Mouse (Mus musculus): Measurements from ENCODE around the gene Olfr1480. TPM values are rescaled to one million over a fixed set of nuclear protein-coding genes. Genes with fewer than 3 reads are reported as not detected.

Olfr1480 gene
- polyA plus RNA-seq (2012): not detected in 2 replicates

DNA sequence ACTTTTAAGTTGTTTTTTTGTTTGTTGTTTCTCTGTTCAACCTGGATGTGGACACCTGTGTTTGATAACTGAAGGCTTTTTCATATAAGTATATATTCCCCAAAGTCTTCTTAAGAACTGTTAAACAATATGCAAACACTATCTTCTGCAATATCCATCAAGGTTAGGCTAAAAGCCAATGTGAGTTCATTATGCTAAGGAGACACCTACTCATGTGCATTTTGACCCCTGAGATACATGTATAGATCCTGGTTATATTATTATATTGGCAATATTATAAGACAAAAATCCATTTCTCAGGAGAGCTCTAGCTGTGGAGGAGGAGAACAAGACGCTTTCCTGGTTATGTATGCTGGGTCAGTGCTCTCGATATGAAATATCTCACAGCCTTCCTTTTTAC, at the start of gene Olfr1480:
Gene Olfr1480, plus strand, starts transcription at position 301 of the 400 bp plus-strand sequence.
- TF ChIP-seq GATA1 (IDR thresholded peaks at IDR 0.05; ENCODE audit: low read length): no peak

DNA sequence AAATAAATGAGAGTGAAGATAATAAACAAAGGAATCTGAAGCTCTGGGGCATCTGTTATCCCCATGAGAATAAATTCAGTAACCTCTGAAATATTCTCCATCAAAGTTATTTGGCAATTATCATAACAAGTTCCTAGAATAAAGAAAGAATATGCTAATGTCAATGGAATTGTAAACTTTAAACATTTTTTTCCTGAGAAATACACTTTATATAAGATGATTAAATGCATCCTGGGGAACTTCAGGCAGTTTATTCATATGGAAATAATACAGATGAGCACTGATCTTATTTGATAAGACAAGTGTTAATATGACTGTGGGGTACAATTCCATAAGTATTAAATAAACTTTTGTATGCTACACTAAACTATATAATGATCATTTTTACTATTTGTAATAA, 47.6 kb upstream of the Olfr1480 start, which contains the start of gene Olfr1475:
Gene Olfr1475, minus strand, starts transcription at position 101 of the 400 bp plus-strand sequence.
- no peak for TF ChIP-seq GATA1 (IDR thresholded peaks at IDR 0.05; ENCODE audit: low read length)

DNA sequence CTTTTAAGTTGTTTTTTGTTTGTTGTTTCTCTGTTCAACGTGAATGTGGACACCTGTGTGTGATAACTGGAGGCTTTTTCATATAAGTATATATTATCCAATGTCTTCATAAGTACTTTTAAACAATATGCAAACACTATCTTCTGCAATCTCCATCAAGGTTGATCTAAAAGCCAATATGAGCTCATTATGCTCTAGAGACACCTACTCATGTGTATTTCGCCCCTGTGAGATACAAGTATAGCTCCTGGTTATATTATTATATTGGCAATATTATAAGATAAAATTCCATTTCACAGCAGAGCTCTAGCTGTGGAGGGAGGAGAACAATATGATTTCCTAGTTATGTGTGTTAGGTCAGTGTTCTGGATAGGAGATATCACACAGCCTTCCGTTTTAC, 27.5 kb upstream of the Olfr1480 start, which contains the start of gene Olfr1477:
Gene Olfr1477, plus strand, starts transcription at position 301 of the 400 bp plus-strand sequence.
- TF ChIP-seq GATA1 (IDR thresholded peaks at IDR 0.05; ENCODE audit: low read length): no peak

Other genes with a start within 250 kb of the Olfr1480 start
- gene Olfr1465, start 212.4 kb upstream of the Olfr1480 start, polyA plus RNA-seq (2012): not detected in 2 replicates
- not detected in 2 replicates for gene Olfr1466, start 189.1 kb upstream of the Olfr1480 start, polyA plus RNA-seq (2012)
- gene Olfr1467, start 165.7 kb upstream of the Olfr1480 start, polyA plus RNA-seq (2012): not detected in 2 replicates
- gene Olfr1469, start 120.1 kb upstream of the Olfr1480 start, polyA plus RNA-seq (2012): not detected in 2 replicates
- gene Olfr1471, start 84.5 kb upstream of the Olfr1480 start, polyA plus RNA-seq (2012): not detected in 2 replicates
- not detected in 2 replicates for gene Olfr1472, start 71.8 kb upstream of the Olfr1480 start, polyA plus RNA-seq (2012)
- not detected in 2 replicates for gene Olfr1474, start 58.3 kb upstream of the Olfr1480 start, polyA plus RNA-seq (2012)
- gene Olfr1475, start 47.7 kb upstream of the Olfr1480 start, polyA plus RNA-seq (2012): not detected in 2 replicates
- gene Olfr1477, start 27.4 kb upstream of the Olfr1480 start, polyA plus RNA-seq (2012): not detected in 2 replicates
- gene Olfr1484, start 55.6 kb downstream of the Olfr1480 start, polyA plus RNA-seq (2012): not detected in 2 replicates
- gene Olfr1487, start 89.5 kb downstream of the Olfr1480 start, polyA plus RNA-seq (2012): not detected in 2 replicates
- gene Olfr1489, start 103.7 kb downstream of the Olfr1480 start, polyA plus RNA-seq (2012): not detected in 2 replicates
- gene Olfr1490, start 123.2 kb downstream of the Olfr1480 start, polyA plus RNA-seq (2012): not detected in 2 replicates
- not detected in 2 replicates for gene Olfr1491, start 169.4 kb downstream of the Olfr1480 start, polyA plus RNA-seq (2012)
- not detected in 2 replicates for gene Olfr1493-ps1, start 195.4 kb downstream of the Olfr1480 start, polyA plus RNA-seq (2012)
- not detected in 2 replicates for gene Olfr1494, start 211.8 kb downstream of the Olfr1480 start, polyA plus RNA-seq (2012)
- not detected in 2 replicates for gene Olfr1495, start 236.7 kb downstream of the Olfr1480 start, polyA plus RNA-seq (2012)
- not detected in 2 replicates for gene Olfr1496, start 250.0 kb downstream of the Olfr1480 start, polyA plus RNA-seq (2012)

Measured in G1E-ER4 (cell line).